Mouse (Mus musculus): ENCODE data around the gene Cep41.

GRCm38 (mm10) chr6:30694209-30694608, 660 bp upstream of the Cep41 start:
- TF ChIP-seq CTCF (IDR thresholded peaks at IDR 0.05; ENCODE audit: borderline replicate concordance, insufficient read depth, low read depth, low read length), result no peak
- TF ChIP-seq POLR2A (IDR thresholded peaks at IDR 0.05; ENCODE audit: borderline replicate concordance, insufficient read depth, low read length), result no peak
